Mouse (Mus musculus) bone marrow macrophage, adult 2 months (primary cell): Measurements from ENCODE around the gene Pax7. TPM values are rescaled to one million over a fixed set of nuclear protein-coding genes. Genes with fewer than 3 reads are reported as not detected.

Experiments
- H3K27ac ChIP-seq: 2 replicates; pipeline ENCODE4 v1.5.1; 2012; ENCODE audit warnings: low read depth, low read length; ENCODE audit not compliant: insufficient read depth
- H3K4me1 ChIP-seq: 2 replicates; pipeline ENCODE4 v1.6.1; 2012; ENCODE audit warnings: low read length; ENCODE audit not compliant: control insufficient read depth, insufficient read depth
- H3K4me3 ChIP-seq: 2 replicates; pipeline ENCODE4 v1.5.1; 2012; ENCODE audit warnings: mild to moderate bottlenecking, low read length, moderate library complexity; ENCODE audit not compliant: insufficient read depth
- CTCF ChIP-seq: IDR thresholded peaks from 2 replicates; pipeline ENCODE4 v1.5.1; 2012; ENCODE audit warnings: low read depth, mild to moderate bottlenecking, low read length, moderate library complexity
- POLR2A ChIP-seq: IDR thresholded peaks from 2 replicates; pipeline ENCODE4 v1.6.1; 2012; ENCODE audit warnings: mild to moderate bottlenecking, low read depth, low read length, borderline replicate concordance
- polyA plus RNA-seq: library from polyadenylated mRNA; stranded (reverse); fragments of >200 nt; gene quantifications from 2 replicates; pipeline ENCODE4 v1.2.4, GENCODE M21; 2012; ENCODE audit not compliant: missing spikeins, insufficient read depth, insufficient read length

Pax7 gene
- polyA plus RNA-seq, 1 experiment = not detected

DNA sequence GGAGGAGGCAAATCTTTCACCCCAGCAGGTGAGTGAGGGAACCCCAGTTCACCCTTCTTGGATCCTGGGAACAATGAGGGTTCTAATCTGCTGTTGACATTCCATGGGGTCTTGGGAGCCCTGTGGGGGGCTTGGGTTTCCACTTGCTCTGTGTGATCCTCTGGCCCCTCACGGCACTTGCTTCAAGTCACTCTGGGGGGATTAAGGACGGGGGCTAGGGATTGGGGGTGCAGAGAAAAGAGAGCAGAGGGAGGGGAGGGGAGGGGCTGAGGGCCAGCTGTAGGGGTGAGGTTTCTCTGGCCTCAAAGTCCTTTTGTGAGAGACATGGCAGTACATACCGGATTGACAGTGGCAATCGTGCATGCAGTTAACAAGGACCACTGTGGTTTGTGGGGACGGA is 140.0 kb downstream of the Pax7 start:
- no peak overlapping the region for H3K27ac ChIP-seq
- no peak for TF ChIP-seq POLR2A
- TF ChIP-seq CTCF = no peak
- H3K4me3 ChIP-seq = no peak overlapping the region
- H3K4me1 ChIP-seq = no peaks in the 10 kb centered on the region

DNA sequence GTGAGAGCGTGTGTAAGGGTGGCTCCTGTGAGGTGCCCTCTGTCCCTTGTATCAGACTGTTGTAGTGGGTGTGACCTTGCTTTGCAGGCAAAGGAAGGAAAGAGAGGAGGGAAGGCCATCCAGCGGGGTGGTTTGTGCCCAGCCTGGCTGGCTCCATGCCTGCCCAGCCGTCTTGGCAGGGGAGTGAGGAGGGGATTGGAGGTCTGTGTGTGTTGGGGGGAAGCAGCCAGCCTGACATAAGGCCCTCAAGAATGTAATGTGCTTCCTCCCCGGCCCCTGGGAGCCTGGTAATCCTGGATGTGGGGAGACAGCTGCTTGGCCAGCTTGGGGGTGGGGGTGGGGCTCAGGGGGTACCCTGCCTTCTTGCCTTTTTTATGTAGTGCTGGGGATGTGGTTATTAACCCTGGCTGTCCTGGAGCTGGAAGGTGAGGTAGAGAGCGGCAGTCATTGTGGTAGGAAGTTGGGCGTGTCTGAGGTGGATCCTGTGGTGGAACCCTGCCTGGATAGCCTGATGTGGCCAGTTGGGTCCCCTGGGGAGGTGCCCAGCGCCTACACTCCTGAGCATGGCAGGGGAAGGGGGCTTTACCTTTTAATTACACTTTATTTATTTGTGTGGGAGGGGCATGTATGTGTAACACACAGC is 143.6 kb downstream of the Pax7 start:
- no peaks in the 10 kb centered on the region for H3K4me1 ChIP-seq
- H3K4me3 ChIP-seq = no peak overlapping the region
- TF ChIP-seq POLR2A (no peak), CTCF (no peak)
- no peak overlapping the region for H3K27ac ChIP-seq

DNA sequence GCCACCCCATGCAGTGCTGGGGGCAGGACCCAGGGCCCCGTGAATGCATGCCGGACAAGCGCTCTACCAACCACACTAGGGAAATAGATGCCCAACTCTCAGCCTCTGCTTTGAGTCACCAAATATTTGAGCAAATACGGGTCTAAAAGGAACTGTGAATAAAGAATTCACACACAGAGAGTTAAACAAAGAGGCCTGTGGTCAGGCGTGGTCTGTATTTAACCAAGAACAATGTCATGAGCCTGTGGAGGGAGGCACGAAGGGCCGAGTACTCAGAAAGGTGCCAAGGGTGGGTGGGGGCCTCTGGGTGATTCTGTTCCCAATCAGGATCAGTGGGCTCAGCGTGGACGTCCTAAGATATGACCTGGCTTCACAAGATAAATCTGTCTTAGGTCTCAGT is 145.3 kb downstream of the Pax7 start:
- H3K4me1 ChIP-seq = no peaks in the 10 kb centered on the region
- no peak for TF ChIP-seq POLR2A
- TF ChIP-seq CTCF = no peak
- H3K27ac ChIP-seq = no peak overlapping the region
- H3K4me3 ChIP-seq = no peak overlapping the region

Other genes starting within 250 kb of the Pax7 start
- not detected in 2 replicates for gene Gm21969, start 230.3 kb downstream of the Pax7 start, polyA plus RNA-seq
- gene Aldh4a1, start 210.7 kb downstream of the Pax7 start, polyA plus RNA-seq = 13.3 and 13.8 TPM in 2 replicates
- gene Tas1r2, start 180.0 kb downstream of the Pax7 start, polyA plus RNA-seq = not detected in 2 replicates
- gene Klhdc7a, start 134.5 kb upstream of the Pax7 start, polyA plus RNA-seq = not detected in 2 replicates